Mouse (Mus musculus): ENCODE results near the gene Akap2. TPM values are rescaled to one million over a fixed set of nuclear protein-coding genes. Genes with fewer than 3 reads are reported as not detected.

The Akap2 gene
- polyA plus RNA-seq, 1 experiment from 2014 or later = 21.3 TPM

- no peaks in the 10 kb centered on the region for H3K27me3 ChIP-seq (replicated peaks; ENCODE audit: low read depth, poor library complexity, severe bottlenecking)
- DNase-seq (ENCODE audit: low spot score) = peak; percentile 56
- H3K9me3 ChIP-seq = peaks cover 5% of the 10 kb centered on the region; the same call in 1 of the 2 replicates
- H3K36me3 ChIP-seq (replicated peaks) = peaks cover 4% of the 10 kb centered on the region; the same call in 1 of the 2 replicates
- no peak overlapping the region for H3K4me3 ChIP-seq
- H3K4me1 ChIP-seq = peaks cover 19% of the 10 kb centered on the region
- 0 out of 2 replicates have a peak overlapping the region, but pooled peaks have one; percentile 35 for H3K27ac ChIP-seq (replicated peaks)
- WGBS = 34% methylated on average over 7 of the region's 7 CpGs
Measured at GRCm38 (mm10) chr4:57812916-57813575, 95.6 kb downstream of the Akap2 start.

GRCm38 (mm10) chr4:57813576-57813945 lies 96.1 kb downstream of the Akap2 start:
- no peaks in the 10 kb centered on the region for H3K27me3 ChIP-seq (replicated peaks; ENCODE audit: low read depth, poor library complexity, severe bottlenecking)
- no peak for DNase-seq (ENCODE audit: low spot score)
- H3K36me3 ChIP-seq (replicated peaks) = peaks cover 4% of the 10 kb centered on the region; the same call in 1 of the 2 replicates
- H3K9me3 ChIP-seq = peaks cover 5% of the 10 kb centered on the region; the same call in 1 of the 2 replicates
- peaks cover 19% of the 10 kb centered on the region for H3K4me1 ChIP-seq
- 89% methylated on average over 4 of the region's 4 CpGs for WGBS
- H3K27ac ChIP-seq (replicated peaks) = no peak overlapping the region
- no peak overlapping the region for H3K4me3 ChIP-seq

- 90% methylated on average over 2 of the region's 2 CpGs for WGBS
- Histone ChIP-seq H3K9me3 (peaks cover 9% of the 10 kb centered on the region; the same call in 1 of the 2 replicates), H3K36me3 (replicated peaks) (peaks cover 4% of the 10 kb centered on the region; the same call in 1 of the 2 replicates), H3K27ac (replicated peaks) (no peak overlapping the region), H3K27me3 (replicated peaks; ENCODE audit: low read depth, poor library complexity, severe bottlenecking) (no peaks in the 10 kb centered on the region), H3K4me1 (peaks cover 19% of the 10 kb centered on the region), H3K4me3 (no peak overlapping the region)
- no peak for DNase-seq (ENCODE audit: low spot score)
Measured at GRCm38 (mm10) chr4:57815355-57815754, 97.9 kb downstream of the Akap2 start.

- Histone ChIP-seq H3K36me3 (replicated peaks) (peaks cover 4% of the 10 kb centered on the region; the same call in 1 of the 2 replicates), H3K27ac (replicated peaks) (no peak overlapping the region), H3K4me3 (no peak overlapping the region), H3K4me1 (peaks cover 21% of the 10 kb centered on the region), H3K27me3 (replicated peaks; ENCODE audit: low read depth, poor library complexity, severe bottlenecking) (no peaks in the 10 kb centered on the region), H3K9me3 (peaks cover 9% of the 10 kb centered on the region; the same call in 1 of the 2 replicates)
- no peak for DNase-seq (ENCODE audit: low spot score)
- 94% methylated on average over 8 of the region's 8 CpGs for WGBS
Measured at GRCm38 (mm10) chr4:57816146-57816545, 98.7 kb downstream of the Akap2 start.

GRCm38 (mm10) chr4:57820839-57821374 lies 103.5 kb downstream of the Akap2 start:
- H3K9me3 ChIP-seq = peaks cover 9% of the 10 kb centered on the region; the same call in 1 of the 2 replicates
- H3K36me3 ChIP-seq (replicated peaks) = peaks cover 4% of the 10 kb centered on the region; the same call in 1 of the 2 replicates
- no peak for DNase-seq (ENCODE audit: low spot score)
- no peak overlapping the region for H3K27ac ChIP-seq (replicated peaks)
- no peak overlapping the region for H3K4me3 ChIP-seq
- peaks cover 34% of the 10 kb centered on the region for H3K4me1 ChIP-seq
- H3K27me3 ChIP-seq (replicated peaks; ENCODE audit: low read depth, poor library complexity, severe bottlenecking) = no peaks in the 10 kb centered on the region
- WGBS = 89% methylated on average over 24 of the region's 24 CpGs

GRCm38 (mm10) chr4:57821556-57822356 lies 104.3 kb downstream of the Akap2 start:
- H3K27me3 ChIP-seq (replicated peaks; ENCODE audit: low read depth, poor library complexity, severe bottlenecking) = 0 out of 2 replicates have a peak, but pooled peaks cover 3% of the 10 kb centered on the region
- DNase-seq (ENCODE audit: low spot score) = no peak

GRCm38 (mm10) chr4:57822641-57823040 lies 105.2 kb downstream of the Akap2 start:
- H3K9me3 ChIP-seq = 0 out of 2 replicates have a peak, but pooled peaks cover 4% of the 10 kb centered on the region
- 86% methylated on average over 5 of the region's 5 CpGs for WGBS
- no peak overlapping the region for H3K27ac ChIP-seq (replicated peaks)
- 0 out of 2 replicates have a peak, but pooled peaks cover 3% of the 10 kb centered on the region for H3K27me3 ChIP-seq (replicated peaks; ENCODE audit: low read depth, poor library complexity, severe bottlenecking)
- H3K4me3 ChIP-seq = no peak overlapping the region
- H3K4me1 ChIP-seq = peaks cover 41% of the 10 kb centered on the region
- DNase-seq (ENCODE audit: low spot score) = no peak
- H3K36me3 ChIP-seq (replicated peaks) = peaks cover under 1% of the 10 kb centered on the region; the same call in 1 of the 2 replicates

More at GRCm38 (mm10) chr4:57821556-57822356, 104.3 kb downstream of the Akap2 start:
- H3K9me3 ChIP-seq = peaks cover 9% of the 10 kb centered on the region; the same call in 1 of the 2 replicates
- 26% methylated on average over 11 of the region's 11 CpGs for WGBS
- peaks cover 4% of the 10 kb centered on the region; the same call in 1 of the 2 replicates for H3K36me3 ChIP-seq (replicated peaks)
- H3K4me3 ChIP-seq = peak overlapping the region; percentile 25; the same call in 1 of the 2 replicates
- H3K27ac ChIP-seq (replicated peaks) = peak overlapping the region; percentile 73
- H3K4me1 ChIP-seq = peaks cover 41% of the 10 kb centered on the region

- no peak overlapping the region for H3K4me3 ChIP-seq
- H3K27me3 ChIP-seq (replicated peaks; ENCODE audit: low read depth, poor library complexity, severe bottlenecking) = 0 out of 2 replicates have a peak, but pooled peaks cover 3% of the 10 kb centered on the region
- 33% methylated on average over 8 of the region's 8 CpGs for WGBS
- H3K4me1 ChIP-seq = peaks cover 56% of the 10 kb centered on the region
- peak; percentile 50 for DNase-seq (ENCODE audit: low spot score)
- H3K36me3 ChIP-seq (replicated peaks) = no peaks in the 10 kb centered on the region
- H3K27ac ChIP-seq (replicated peaks) = peak overlapping the region; percentile 71
- no peaks in the 10 kb centered on the region for H3K9me3 ChIP-seq
Measured at GRCm38 (mm10) chr4:57824626-57825240, 107.3 kb downstream of the Akap2 start.

- H3K4me1 ChIP-seq = peaks cover 64% of the 10 kb centered on the region
- H3K36me3 ChIP-seq (replicated peaks) = no peaks in the 10 kb centered on the region
- DNase-seq (ENCODE audit: low spot score) = no peak
- H3K27me3 ChIP-seq (replicated peaks; ENCODE audit: low read depth, poor library complexity, severe bottlenecking) = 0 out of 2 replicates have a peak, but pooled peaks cover 3% of the 10 kb centered on the region
- no peaks in the 10 kb centered on the region for H3K9me3 ChIP-seq
- no peak overlapping the region for H3K4me3 ChIP-seq
- WGBS = 87% methylated on average over 7 of the region's 7 CpGs
- no peak overlapping the region for H3K27ac ChIP-seq (replicated peaks)
Measured at GRCm38 (mm10) chr4:57826272-57826671, 108.8 kb downstream of the Akap2 start.

GRCm38 (mm10) chr4:57829131-57829530 lies 111.7 kb downstream of the Akap2 start:
- WGBS = 73% methylated on average over 9 of the region's 9 CpGs
- DNase-seq (ENCODE audit: low spot score) = no peak
- no peaks in the 10 kb centered on the region for H3K9me3 ChIP-seq
- H3K27ac ChIP-seq (replicated peaks) = no peak overlapping the region
- H3K4me1 ChIP-seq = peaks cover 74% of the 10 kb centered on the region
- no peak overlapping the region for H3K4me3 ChIP-seq
- H3K36me3 ChIP-seq (replicated peaks) = no peaks in the 10 kb centered on the region
- 0 out of 2 replicates have a peak, but pooled peaks cover 3% of the 10 kb centered on the region for H3K27me3 ChIP-seq (replicated peaks; ENCODE audit: low read depth, poor library complexity, severe bottlenecking)

GRCm38 (mm10) chr4:57829740-57830139 lies 112.3 kb downstream of the Akap2 start:
- Histone ChIP-seq H3K36me3 (replicated peaks) (no peaks in the 10 kb centered on the region), H3K4me1 (peaks cover 72% of the 10 kb centered on the region), H3K4me3 (no peak overlapping the region), H3K9me3 (no peaks in the 10 kb centered on the region), H3K27me3 (replicated peaks; ENCODE audit: low read depth, poor library complexity, severe bottlenecking) (0 out of 2 replicates have a peak, but pooled peaks cover 3% of the 10 kb centered on the region), H3K27ac (replicated peaks) (no peak overlapping the region)
- WGBS = 54% methylated on average over 3 of the region's 3 CpGs
- DNase-seq (ENCODE audit: low spot score) = no peak

- no peak overlapping the region; the same call in 1 of the 2 replicates for H3K27ac ChIP-seq (replicated peaks)
- H3K4me1 ChIP-seq = peaks cover 65% of the 10 kb centered on the region
- no peaks in the 10 kb centered on the region for H3K9me3 ChIP-seq
- WGBS = 43% methylated on average over 7 of the region's 7 CpGs
- DNase-seq (ENCODE audit: low spot score) = no peak
- no peaks in the 10 kb centered on the region for H3K36me3 ChIP-seq (replicated peaks)
- no peak overlapping the region for H3K4me3 ChIP-seq
- H3K27me3 ChIP-seq (replicated peaks; ENCODE audit: low read depth, poor library complexity, severe bottlenecking) = no peaks in the 10 kb centered on the region
Measured at GRCm38 (mm10) chr4:57832318-57832717, 114.9 kb downstream of the Akap2 start.

Measured in embryonic facial prominence, embryonic 10.5 days (tissue).